Mouse (Mus musculus) thymus, adult 2 months (tissue): ENCODE measurements around the gene Abl1.

Source experiments
- CTCF ChIP-seq: fragments of 200-500 bp; IDR thresholded peaks from 2 replicates; pipeline ENCODE4 v1.5.1; 2012; ENCODE audit warnings: mild to moderate bottlenecking, control low read depth, low read length, moderate library complexity, borderline replicate concordance; ENCODE audit not compliant: control insufficient read depth, poor library complexity, insufficient read depth; ENCODE audit errors: extremely low read depth
- POLR2A ChIP-seq: fragments of 200-500 bp; IDR thresholded peaks from 2 replicates; pipeline ENCODE4 v1.6.1; 2012; ENCODE audit warnings: mild to moderate bottlenecking, low read length, control low read depth, moderate library complexity; ENCODE audit not compliant: control insufficient read depth, poor library complexity, insufficient read depth; ENCODE audit errors: extremely low read depth

DNA sequence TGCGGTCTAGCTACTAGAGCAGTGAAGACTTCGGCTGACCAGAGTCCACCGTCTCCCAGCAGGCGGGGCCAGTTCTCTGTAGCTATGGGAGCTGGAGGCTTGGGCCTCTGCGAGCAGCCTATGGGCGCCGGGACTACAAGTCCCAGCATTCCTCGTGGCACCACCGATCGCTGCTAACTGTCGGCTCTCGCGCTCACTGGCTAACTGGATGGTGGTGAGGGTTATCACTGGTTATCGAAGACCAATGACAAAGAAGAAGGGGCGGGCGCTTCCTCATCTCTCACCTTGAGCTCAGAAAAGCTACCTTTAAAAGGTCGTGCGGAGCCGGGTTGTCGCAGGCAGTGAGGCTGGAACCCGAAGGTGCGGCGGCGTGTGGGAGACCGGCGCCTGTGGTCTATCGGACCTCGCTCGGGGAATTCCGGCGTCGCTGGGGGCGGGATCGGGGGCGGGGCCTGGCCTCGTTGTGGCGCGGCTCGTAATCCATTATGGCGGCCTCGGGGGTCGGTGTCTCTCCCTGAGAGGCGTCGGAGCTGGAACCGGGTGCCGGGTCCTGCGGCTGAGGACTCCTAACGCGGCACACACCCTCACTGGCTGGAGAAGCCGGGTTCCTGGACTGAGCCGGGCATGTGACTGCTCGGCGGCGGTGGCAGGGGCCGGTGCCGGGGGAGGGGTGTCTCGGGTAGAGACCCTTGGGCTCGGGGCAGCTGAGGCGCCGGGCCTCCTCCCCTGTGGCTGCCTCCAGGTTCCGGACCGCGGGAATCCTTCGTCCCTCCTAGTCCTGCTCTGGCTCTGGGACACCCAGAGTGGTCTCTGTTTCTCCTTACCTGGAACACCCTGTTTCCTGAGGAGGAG lies at the start of gene Abl1:
- TF ChIP-seq POLR2A (peak; percentile 67), CTCF (peak; percentile 34; the same call in 1 of the 2 replicates)
